Mouse (Mus musculus): ENCODE results near the gene Itih3. TPM values are rescaled to one million over a fixed set of nuclear protein-coding genes. Genes with fewer than 3 reads are reported as not detected.

Gene Itih3
- total RNA-seq, 2 experiments from 2014 or later, result 17.2 to 22.3 TPM

GRCm38 (mm10) chr14:30906001-30906400 is 17.6 kb downstream of the Itih3 start:
- no peak for DNase-seq (ENCODE audit: low spot score in 2 of 2)
- intact Hi-C loops (cut with DNase I), result no loop called here

- intact Hi-C loops (cut with DNase I), result loop anchor here (5.0 kb wide), 1 partner anchor 33 kb away; no protein-coding TSS in a partner anchor
- no peak for DNase-seq (ENCODE audit: low spot score in 2 of 2)
Observed at GRCm38 (mm10) chr14:30904307-30904706, 19.3 kb downstream of the Itih3 start.

GRCm38 (mm10) chr14:30903036-30903435 is 20.5 kb downstream of the Itih3 start:
- no peak for DNase-seq (ENCODE audit: low spot score in 2 of 2)
- intact Hi-C loops (cut with DNase I), result loop anchor here (5.0 kb wide), 1 partner anchor 34 kb away; no protein-coding TSS in a partner anchor

GRCm38 (mm10) chr14:30902628-30903027 is 20.9 kb downstream of the Itih3 start:
- DNase-seq (ENCODE audit: low spot score in 2 of 2), result no peak
- intact Hi-C loops (cut with DNase I), result loop anchor here (5.0 kb wide), 1 partner anchor 35 kb away; no protein-coding TSS in a partner anchor

GRCm38 (mm10) chr14:30899972-30900371 is 23.6 kb downstream of the Itih3 start:
- intact Hi-C loops (cut with DNase I), result loop anchor here (5.0 kb wide), 1 partner anchor 37 kb away; no protein-coding TSS in a partner anchor
- DNase-seq (ENCODE audit: low spot score in 2 of 2), result no peak

- intact Hi-C loops (cut with DNase I), result no loop called here
- DNase-seq (ENCODE audit: low spot score in 2 of 2), result no peak
Observed at GRCm38 (mm10) chr14:30888271-30888732, 35.3 kb downstream of the Itih3 start.

- intact Hi-C loops (cut with DNase I), result no loop called here
- no peak for DNase-seq (ENCODE audit: low spot score in 2 of 2)
Observed at GRCm38 (mm10) chr14:30886204-30886603, 37.4 kb downstream of the Itih3 start, which contains the start of gene Itih4. Gene Itih4 (plus strand): TSS chr14:30886476.

GRCm38 (mm10) chr14:30885298-30885697 is 38.3 kb downstream of the Itih3 start:
- intact Hi-C loops (cut with DNase I), result no loop called here
- DNase-seq (ENCODE audit: low spot score in 2 of 2), result no peak

GRCm38 (mm10) chr14:30881718-30882108 is 41.8 kb downstream of the Itih3 start:
- intact Hi-C loops (cut with DNase I), result no loop called here
- DNase-seq (ENCODE audit: low spot score in 2 of 2), result no peak

- DNase-seq (ENCODE audit: low spot score in 2 of 2), result peak in 1 of 2 experiments; percentile 74
- intact Hi-C loops (cut with DNase I), result no loop called here
Observed at GRCm38 (mm10) chr14:30880811-30881717, 42.5 kb downstream of the Itih3 start.

- DNase-seq (ENCODE audit: low spot score in 2 of 2), result no peak
- intact Hi-C loops (cut with DNase I), result no loop called here
Observed at GRCm38 (mm10) chr14:30880251-30880650, 43.3 kb downstream of the Itih3 start.

- intact Hi-C loops (cut with DNase I), result no loop called here
- DNase-seq (ENCODE audit: low spot score in 2 of 2), result no peak
Observed at GRCm38 (mm10) chr14:30879794-30880193, 43.8 kb downstream of the Itih3 start.

GRCm38 (mm10) chr14:30878958-30879571 is 44.5 kb downstream of the Itih3 start, which contains the start of gene Mustn1:
Gene Mustn1 (plus strand): TSS chr14:30879200.
- intact Hi-C loops (cut with DNase I), result no loop called here
- DNase-seq (ENCODE audit: low spot score in 2 of 2), result peak; percentile 45 to 66

GRCm38 (mm10) chr14:30877827-30878226 is 45.7 kb downstream of the Itih3 start:
- no peak for DNase-seq (ENCODE audit: low spot score in 2 of 2)
- intact Hi-C loops (cut with DNase I), result no loop called here

GRCm38 (mm10) chr14:30876451-30876850 is 47.1 kb downstream of the Itih3 start:
- no peak for DNase-seq (ENCODE audit: low spot score in 2 of 2)
- intact Hi-C loops (cut with DNase I), result no loop called here

GRCm38 (mm10) chr14:30875955-30876354 is 47.6 kb downstream of the Itih3 start:
- DNase-seq (ENCODE audit: low spot score in 2 of 2), result no peak
- intact Hi-C loops (cut with DNase I), result no loop called here

GRCm38 (mm10) chr14:30875130-30875865 is 48.3 kb downstream of the Itih3 start:
- DNase-seq (ENCODE audit: low spot score in 2 of 2), result no peak
- intact Hi-C loops (cut with DNase I), result no loop called here

GRCm38 (mm10) chr14:30874095-30874700 is 49.4 kb downstream of the Itih3 start:
- DNase-seq (ENCODE audit: low spot score in 2 of 2), result no peak
- intact Hi-C loops (cut with DNase I), result no loop called here
